Mouse (Mus musculus): ENCODE results near the gene Pla2g5. TPM values are rescaled to one million over a fixed set of nuclear protein-coding genes. Genes with fewer than 3 reads are reported as not detected.

The Pla2g5 gene
- polyA plus RNA-seq, 1 experiment from 2014 or later: 0.47 TPM

DNA sequence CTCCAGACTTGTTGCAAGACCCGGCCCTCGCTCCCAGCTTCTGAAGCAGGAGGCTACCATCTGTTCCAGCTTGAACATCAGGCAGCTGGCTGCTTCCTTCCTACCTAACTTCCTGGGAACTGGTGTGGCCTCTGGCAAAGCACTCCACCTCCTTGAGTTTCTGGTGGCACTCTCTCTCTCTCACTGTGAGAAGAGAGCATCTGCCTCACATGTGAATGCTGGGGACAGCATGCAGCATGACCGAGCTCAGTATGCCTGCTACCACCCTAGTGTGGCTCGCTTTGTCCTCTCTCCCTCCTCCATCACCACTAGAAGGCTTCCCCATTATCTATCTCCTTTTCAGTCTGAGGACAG lies 66.1 kb downstream of the Pla2g5 start:
- no peaks in the 10 kb centered on the region for H3K36me3 ChIP-seq (ENCODE audit: inconsistent target)
- no peak overlapping the region for H3K4me3 ChIP-seq (ENCODE audit: inconsistent target)
- H3K79me2 ChIP-seq (ENCODE audit: inconsistent target): no peaks in the 10 kb centered on the region
- 64% methylated on average over 4 of the region's 4 CpGs for WGBS (ENCODE audit: missing documents)
- no peak overlapping the region for H3K27ac ChIP-seq

GRCm38 (mm10) chr4:138796513-138797216 lies 66.6 kb downstream of the Pla2g5 start:
- H3K79me2 ChIP-seq (ENCODE audit: inconsistent target): no peaks in the 10 kb centered on the region
- WGBS (ENCODE audit: missing documents): 34% methylated on average over 6 of the region's 6 CpGs

DNA sequence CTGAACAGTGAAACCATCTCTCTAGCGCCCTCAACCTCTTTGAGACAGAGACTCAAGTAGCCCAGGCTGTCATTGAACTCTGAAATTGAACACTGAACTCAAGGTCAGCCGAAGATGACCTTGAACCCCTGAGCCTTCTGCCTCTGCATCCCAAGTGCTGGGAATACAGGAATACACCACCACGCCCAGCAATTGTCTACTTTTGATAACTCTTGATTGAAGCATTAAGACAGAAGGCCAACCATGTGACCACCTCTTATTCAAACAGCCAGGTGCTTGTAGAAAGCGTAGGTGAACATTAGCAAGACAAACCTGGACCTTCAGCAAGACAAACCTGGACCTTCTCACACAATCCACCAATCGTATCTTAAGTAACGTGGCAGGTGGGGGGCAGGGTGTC lies 68.9 kb downstream of the Pla2g5 start:
- Histone ChIP-seq H3K36me3 (ENCODE audit: inconsistent target) (no peaks in the 10 kb centered on the region), H3K79me2 (ENCODE audit: inconsistent target) (no peaks in the 10 kb centered on the region), H3K4me3 (ENCODE audit: inconsistent target) (no peak overlapping the region), H3K27ac (no peak overlapping the region)
- 86% methylated on average over 6 of the region's 6 CpGs for WGBS (ENCODE audit: missing documents)

More at GRCm38 (mm10) chr4:138796513-138797216, 66.6 kb downstream of the Pla2g5 start:
- Histone ChIP-seq H3K27ac (no peak overlapping the region), H3K36me3 (ENCODE audit: inconsistent target) (no peaks in the 10 kb centered on the region), H3K4me3 (ENCODE audit: inconsistent target) (no peak overlapping the region)

- no peaks in the 10 kb centered on the region for H3K79me2 ChIP-seq (ENCODE audit: inconsistent target)
These were observed 70.0 kb downstream of the Pla2g5 start for GRCm38 (mm10) chr4:138793276-138793675.

GRCm38 (mm10) chr4:138792599-138792998 lies 70.7 kb downstream of the Pla2g5 start:
- no peak overlapping the region for H3K27ac ChIP-seq
- H3K4me3 ChIP-seq (ENCODE audit: inconsistent target): no peak overlapping the region
- no peaks in the 10 kb centered on the region for H3K36me3 ChIP-seq (ENCODE audit: inconsistent target)
- H3K79me2 ChIP-seq (ENCODE audit: inconsistent target): no peaks in the 10 kb centered on the region
- 48% methylated on average over 9 of the region's 9 CpGs for WGBS (ENCODE audit: missing documents)

More at GRCm38 (mm10) chr4:138793276-138793675, 70.0 kb downstream of the Pla2g5 start:
- H3K27ac ChIP-seq: no peak overlapping the region
- H3K36me3 ChIP-seq (ENCODE audit: inconsistent target): no peaks in the 10 kb centered on the region
- H3K4me3 ChIP-seq (ENCODE audit: inconsistent target): no peak overlapping the region
- WGBS (ENCODE audit: missing documents): 64% methylated on average over 2 of the region's 2 CpGs

GRCm38 (mm10) chr4:138791452-138791851 lies 71.8 kb downstream of the Pla2g5 start:
- 70% methylated on average over 6 of the region's 6 CpGs for WGBS (ENCODE audit: missing documents)
- H3K4me3 ChIP-seq (ENCODE audit: inconsistent target): no peak overlapping the region
- H3K36me3 ChIP-seq (ENCODE audit: inconsistent target): no peaks in the 10 kb centered on the region
- H3K27ac ChIP-seq: no peak overlapping the region
- no peaks in the 10 kb centered on the region for H3K79me2 ChIP-seq (ENCODE audit: inconsistent target)

DNA sequence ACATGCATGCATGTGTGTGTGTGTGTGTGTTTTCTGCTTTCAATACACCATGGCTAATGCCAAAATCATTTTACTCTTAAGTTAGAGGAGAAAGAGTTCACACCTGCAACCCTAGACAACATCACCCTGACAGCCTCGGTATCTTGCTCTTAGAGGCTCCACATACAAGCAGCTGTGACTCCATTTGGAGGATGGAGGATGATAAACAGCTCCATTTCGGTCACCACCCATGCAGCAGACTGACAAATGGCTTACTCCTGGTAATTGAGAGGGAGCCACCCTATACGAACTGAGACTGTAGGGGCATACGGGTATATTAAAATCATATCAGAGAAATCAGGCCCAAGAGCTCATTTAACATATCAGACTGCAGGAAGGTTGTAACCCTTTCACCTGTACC lies 74.9 kb downstream of the Pla2g5 start:
- Histone ChIP-seq H3K4me3 (ENCODE audit: inconsistent target) (no peak overlapping the region), H3K79me2 (ENCODE audit: inconsistent target) (no peaks in the 10 kb centered on the region), H3K36me3 (ENCODE audit: inconsistent target) (no peaks in the 10 kb centered on the region), H3K27ac (no peak overlapping the region)
- WGBS (ENCODE audit: missing documents): 86% methylated on average over 4 of the region's 4 CpGs

DNA sequence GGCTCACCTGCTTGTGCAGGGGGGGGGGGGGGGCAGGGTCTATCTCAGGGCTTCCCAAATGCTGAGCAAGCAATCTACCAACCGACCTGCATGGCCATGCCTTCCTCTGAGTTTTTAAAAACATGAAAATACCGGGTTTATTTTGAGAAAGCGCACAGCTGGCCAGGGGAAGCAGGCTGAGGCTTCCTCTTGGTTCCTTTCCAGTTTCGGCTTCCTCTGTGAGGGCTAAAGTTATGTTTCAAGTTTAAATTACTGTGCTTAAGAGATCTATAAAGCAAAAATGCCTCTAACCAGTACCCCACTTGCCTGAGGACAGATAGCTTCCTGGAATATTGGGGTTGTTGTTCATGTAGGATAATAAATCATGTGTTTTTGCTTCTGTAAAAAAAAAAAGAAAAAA lies 77.1 kb downstream of the Pla2g5 start:
- H3K4me3 ChIP-seq (ENCODE audit: inconsistent target): no peak overlapping the region
- 0% methylated on average over 4 of the region's 4 CpGs for WGBS (ENCODE audit: missing documents)

DNA sequence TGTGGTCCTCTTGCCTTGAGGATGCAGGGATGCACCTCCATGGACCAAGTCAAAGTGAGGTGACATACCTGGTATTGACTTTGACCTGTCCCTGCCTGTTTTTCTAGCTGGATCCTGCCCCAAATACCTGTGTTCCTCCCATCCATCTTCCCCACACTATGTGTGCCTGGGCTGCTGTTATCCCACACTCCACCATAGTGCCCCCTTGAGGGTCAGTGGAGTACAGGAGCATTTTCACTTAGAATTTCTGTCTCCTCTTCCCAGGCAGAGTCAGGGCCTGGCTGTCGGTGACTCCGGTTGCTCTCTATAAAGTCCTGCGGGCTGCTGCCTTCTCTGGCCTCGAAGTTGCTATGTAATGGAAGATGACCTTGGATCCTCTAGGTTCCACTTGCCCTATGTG lies 77.6 kb downstream of the Pla2g5 start:
- no peaks in the 10 kb centered on the region for H3K36me3 ChIP-seq (ENCODE audit: inconsistent target)
- H3K27ac ChIP-seq: no peak overlapping the region
- no peak overlapping the region for H3K4me3 ChIP-seq (ENCODE audit: inconsistent target)
- WGBS (ENCODE audit: missing documents): 31% methylated on average over 4 of the region's 4 CpGs
- H3K79me2 ChIP-seq (ENCODE audit: inconsistent target): no peaks in the 10 kb centered on the region

More for the DNA sequence above, 77.1 kb downstream of the Pla2g5 start:
- no peaks in the 10 kb centered on the region for H3K36me3 ChIP-seq (ENCODE audit: inconsistent target)
- no peaks in the 10 kb centered on the region for H3K79me2 ChIP-seq (ENCODE audit: inconsistent target)
- H3K27ac ChIP-seq: no peak overlapping the region

GRCm38 (mm10) chr4:138782098-138782497 lies 81.2 kb downstream of the Pla2g5 start:
- Histone ChIP-seq H3K27ac (no peak overlapping the region), H3K36me3 (ENCODE audit: inconsistent target) (no peaks in the 10 kb centered on the region), H3K4me3 (ENCODE audit: inconsistent target) (no peak overlapping the region), H3K79me2 (ENCODE audit: inconsistent target) (no peaks in the 10 kb centered on the region)
- 75% methylated on average over 6 of the region's 6 CpGs for WGBS (ENCODE audit: missing documents)

- Histone ChIP-seq H3K4me3 (ENCODE audit: inconsistent target) (no peak overlapping the region), H3K79me2 (ENCODE audit: inconsistent target) (no peaks in the 10 kb centered on the region), H3K27ac (no peak overlapping the region), H3K36me3 (ENCODE audit: inconsistent target) (no peaks in the 10 kb centered on the region)
- 89% methylated on average over 5 of the region's 5 CpGs for WGBS (ENCODE audit: missing documents)
These were observed 83.0 kb downstream of the Pla2g5 start for GRCm38 (mm10) chr4:138780300-138780699.

DNA sequence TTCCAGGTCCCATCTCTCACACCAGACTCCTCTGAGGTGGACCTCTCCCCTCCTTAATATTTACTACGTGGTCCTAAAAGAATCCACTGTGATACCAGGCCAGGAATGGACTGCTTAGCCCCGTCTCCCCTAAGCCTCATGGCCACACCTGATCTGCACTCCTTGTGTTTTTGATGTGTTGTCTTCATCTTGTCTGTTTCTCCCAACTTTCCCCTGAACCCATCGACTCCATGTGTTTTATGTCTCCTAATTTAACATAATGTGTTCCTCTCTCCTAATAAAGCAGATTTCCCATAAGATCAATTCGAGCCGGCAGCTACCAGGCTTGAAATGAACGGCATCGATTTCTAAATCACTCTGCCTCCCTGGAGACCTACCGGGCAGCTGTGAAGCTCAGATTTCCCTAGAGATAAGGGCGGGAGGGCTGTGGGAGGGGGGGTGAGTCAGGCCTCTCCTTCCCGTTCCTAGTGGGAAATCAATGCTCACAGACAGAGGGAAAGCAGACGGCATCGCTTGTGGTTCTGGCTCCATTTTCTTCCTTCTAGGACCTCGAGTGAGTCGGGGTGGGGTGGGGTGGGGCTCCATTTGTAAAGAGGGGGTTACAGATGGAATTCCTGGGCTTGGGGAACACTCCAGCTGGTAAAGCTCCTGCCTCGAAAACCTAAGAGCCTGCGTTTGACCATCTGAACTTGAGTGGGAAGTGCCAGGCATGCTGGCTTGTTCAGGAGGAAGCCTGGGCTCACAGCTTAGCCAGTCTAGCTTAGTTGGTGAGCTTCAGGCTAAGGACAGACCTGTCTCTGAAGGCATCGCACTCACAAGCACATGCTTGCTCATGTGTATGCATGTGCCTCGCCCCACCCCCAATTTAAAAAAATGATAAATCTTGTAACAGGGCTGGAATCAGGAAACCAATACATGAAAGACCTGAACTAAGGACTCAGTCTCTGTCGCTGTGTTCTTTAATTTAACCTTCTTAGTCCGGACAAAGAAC lies 85.6 kb downstream of the Pla2g5 start:
- 45% methylated on average over 20 of the region's 20 CpGs for WGBS (ENCODE audit: missing documents)
- Histone ChIP-seq H3K36me3 (ENCODE audit: inconsistent target) (no peaks in the 10 kb centered on the region), H3K4me3 (ENCODE audit: inconsistent target) (no peak overlapping the region), H3K27ac (no peak overlapping the region), H3K79me2 (ENCODE audit: inconsistent target) (no peaks in the 10 kb centered on the region)

- Histone ChIP-seq H3K27ac (no peak within 1 kb of the TSS), H3K4me3 (ENCODE audit: inconsistent target) (no peak within 1 kb of the TSS)
- WGBS (ENCODE audit: missing documents): 36% methylated on average over 6 of the region's 6 CpGs
These were observed 87.8 kb downstream of the Pla2g5 start, which contains the start of gene Pla2g2d for GRCm38 (mm10) chr4:138775435-138775834. Pla2g2d (plus strand) TSS chr4:138775735.

GRCm38 (mm10) chr4:138772386-138772785 lies 90.9 kb downstream of the Pla2g5 start:
- 79% methylated on average over 5 of the region's 5 CpGs for WGBS (ENCODE audit: missing documents)
- Histone ChIP-seq H3K36me3 (ENCODE audit: inconsistent target) (no peaks in the 10 kb centered on the region), H3K27ac (no peak overlapping the region), H3K4me3 (ENCODE audit: inconsistent target) (no peak overlapping the region), H3K79me2 (ENCODE audit: inconsistent target) (no peaks in the 10 kb centered on the region)

More at GRCm38 (mm10) chr4:138775435-138775834, 87.8 kb downstream of the Pla2g5 start, which contains the start of gene Pla2g2d:
- no peaks in the 10 kb centered on the region for H3K36me3 ChIP-seq (ENCODE audit: inconsistent target)
- no peaks in the 10 kb centered on the region for H3K79me2 ChIP-seq (ENCODE audit: inconsistent target)

DNA sequence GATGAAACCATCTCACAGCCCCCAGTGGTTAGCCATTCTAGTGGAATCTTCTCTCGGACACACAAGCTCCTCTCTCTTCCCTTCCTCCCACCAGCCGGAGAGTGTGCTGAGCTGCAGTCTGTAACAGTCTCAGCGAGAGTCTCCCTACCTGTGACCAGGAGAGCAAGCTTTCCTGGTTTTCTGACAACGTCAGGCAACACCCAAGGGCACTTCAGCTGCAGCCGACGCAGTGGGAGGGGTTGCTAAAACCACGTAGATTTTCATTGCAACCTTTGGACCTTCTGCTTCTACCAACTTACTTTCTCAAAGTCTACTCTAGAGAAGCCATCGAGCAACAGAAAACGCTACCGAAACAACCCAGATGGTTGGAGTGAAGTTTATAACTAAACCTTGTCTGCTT lies 91.3 kb downstream of the Pla2g5 start:
- H3K4me3 ChIP-seq (ENCODE audit: inconsistent target): no peak overlapping the region
- H3K79me2 ChIP-seq (ENCODE audit: inconsistent target): no peaks in the 10 kb centered on the region
- H3K36me3 ChIP-seq (ENCODE audit: inconsistent target): no peaks in the 10 kb centered on the region
- WGBS (ENCODE audit: missing documents): 87% methylated on average over 10 of the region's 10 CpGs
- H3K27ac ChIP-seq: no peak overlapping the region

Data from macrophage (primary cell).